Mouse (Mus musculus) liver, embryonic 15.5 days (tissue): Measurements from ENCODE around the gene 2010111I01Rik. TPM values are rescaled to one million over a fixed set of nuclear protein-coding genes. Genes with fewer than 3 reads are reported as not detected.

Source experiments
- ATAC-seq: fragments of 200-750 bp; cut with Nextera tagmentation; 2 replicates; pipeline ENCODE4 v1.8.0; 2017; ENCODE audit warnings: moderate number of reproducible peaks, mild to moderate bottlenecking, moderate library complexity; ENCODE audit not compliant: insufficient read depth
- H3K27ac ChIP-seq: fragments of 300-500 bp; sonication (generic); replicated peaks from 2 replicates; pipeline ENCODE4 v1.5.1; 2015; ENCODE audit warnings: mild to moderate bottlenecking, inconsistent platforms
- H3K27me3 ChIP-seq: fragments of 300-500 bp; sonication (generic); 2 replicates; pipeline ENCODE4 v1.6.1; 2015; ENCODE audit warnings: mild to moderate bottlenecking, inconsistent platforms
- H3K36me3 ChIP-seq: fragments of 300-500 bp; sonication (generic); replicated peaks from 2 replicates; pipeline ENCODE4 v1.6.1; 2015; ENCODE audit warnings: moderate library complexity, mild to moderate bottlenecking, inconsistent platforms
- H3K4me1 ChIP-seq: fragments of 300-500 bp; sonication (generic); replicated peaks from 2 replicates; pipeline ENCODE4 v1.6.1; 2015; ENCODE audit warnings: inconsistent platforms
- H3K4me2 ChIP-seq: fragments of 300-500 bp; sonication (generic); 2 replicates; pipeline ENCODE4 v1.6.1; 2015; ENCODE audit warnings: moderate library complexity, mild to moderate bottlenecking, inconsistent platforms
- H3K4me3 ChIP-seq: fragments of 300-500 bp; sonication (generic); replicated peaks from 2 replicates; pipeline ENCODE4 v1.5.1; 2015; ENCODE audit warnings: mild to moderate bottlenecking, inconsistent platforms
- H3K9ac ChIP-seq: fragments of 300-500 bp; sonication (generic); 2 replicates; pipeline ENCODE4 v1.6.1; 2015; ENCODE audit warnings: moderate library complexity, mild to moderate bottlenecking, inconsistent platforms
- H3K9me3 ChIP-seq: fragments of 300-500 bp; sonication (generic); replicated peaks from 2 replicates; pipeline ENCODE4 v1.6.1; 2016; ENCODE audit warnings: inconsistent platforms
- WGBS: fragments of 180-500 bp; shearing (Covaris S2); methylation state at CpG from one replicate; pipeline ENCODE4 v1.1.7; 2015; ENCODE audit warnings: mixed read lengths; ENCODE audit not compliant: insufficient replicate concordance; 5-methylcytosine and 5-hydroxymethylcytosine counted together
- polyA plus RNA-seq: library from polyadenylated mRNA; unstranded; fragments of >200 nt; fragmentation: Nextera tagmentation; extraction: Ambion mirVana; gene quantifications from 2 replicates; pipeline ENCODE4 v1.2.1, GENCODE M21; 2015

2010111I01Rik gene
- polyA plus RNA-seq, 1 experiment from 2014 or later, result 14.6 TPM

DNA sequence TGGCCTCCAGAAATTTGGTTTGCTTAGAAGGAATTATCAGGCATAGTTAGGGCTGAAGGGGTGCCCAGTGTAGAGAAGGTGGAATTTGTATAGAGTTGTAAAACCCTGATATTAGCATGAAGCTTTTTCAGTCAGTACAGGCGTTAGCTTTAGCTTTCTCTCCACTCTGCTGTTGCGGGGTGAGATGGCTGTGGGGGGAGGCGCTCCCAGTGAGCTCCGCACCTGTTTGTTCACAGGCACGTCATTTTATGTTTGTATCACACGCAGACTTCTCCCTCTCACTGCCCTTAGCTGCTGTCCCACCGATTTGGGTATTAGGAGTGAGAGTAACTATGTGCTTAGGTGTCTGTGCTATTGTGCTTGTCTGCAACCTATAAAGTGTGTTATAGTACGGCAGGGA lies 316.5 kb downstream of the 2010111I01Rik start:
- no peak overlapping the region for H3K9ac ChIP-seq
- peaks cover 18% of the 10 kb centered on the region for H3K4me1 ChIP-seq
- ATAC-seq, result no peak
- 78% methylated on average over 8 of the region's 8 CpGs for WGBS
- peaks cover 17% of the 10 kb centered on the region for H3K36me3 ChIP-seq
- H3K9me3 ChIP-seq, result no peaks in the 10 kb centered on the region
- no peaks in the 10 kb centered on the region for H3K27me3 ChIP-seq
- H3K4me2 ChIP-seq, result no peak overlapping the region
- H3K27ac ChIP-seq, result no peak overlapping the region
- no peak overlapping the region for H3K4me3 ChIP-seq

DNA sequence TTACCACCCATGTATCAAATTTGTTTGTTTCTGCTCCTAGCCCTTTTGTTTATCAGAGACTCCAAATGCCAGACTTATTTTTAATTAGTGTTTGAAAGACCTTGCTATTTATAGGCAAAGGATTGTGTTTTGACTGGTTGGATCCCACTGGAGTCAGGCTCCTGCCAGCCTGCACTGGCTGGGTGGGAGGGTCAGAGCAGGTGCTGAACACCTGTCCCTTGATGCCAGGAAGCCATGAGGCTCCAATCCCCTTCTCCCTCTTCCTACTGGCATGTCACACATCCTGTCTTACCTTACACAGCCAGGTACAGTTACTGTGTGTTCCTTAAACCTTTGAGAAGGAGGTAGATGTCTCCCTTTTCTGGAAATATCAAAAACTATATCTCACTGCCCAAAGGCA lies 318.5 kb downstream of the 2010111I01Rik start:
- Histone ChIP-seq H3K4me2 (no peak overlapping the region), H3K36me3 (peaks cover 29% of the 10 kb centered on the region), H3K4me3 (no peak overlapping the region), H3K4me1 (peaks cover 9% of the 10 kb centered on the region), H3K27me3 (no peaks in the 10 kb centered on the region), H3K9me3 (no peaks in the 10 kb centered on the region), H3K9ac (no peak overlapping the region), H3K27ac (no peak overlapping the region)
- no peak for ATAC-seq

DNA sequence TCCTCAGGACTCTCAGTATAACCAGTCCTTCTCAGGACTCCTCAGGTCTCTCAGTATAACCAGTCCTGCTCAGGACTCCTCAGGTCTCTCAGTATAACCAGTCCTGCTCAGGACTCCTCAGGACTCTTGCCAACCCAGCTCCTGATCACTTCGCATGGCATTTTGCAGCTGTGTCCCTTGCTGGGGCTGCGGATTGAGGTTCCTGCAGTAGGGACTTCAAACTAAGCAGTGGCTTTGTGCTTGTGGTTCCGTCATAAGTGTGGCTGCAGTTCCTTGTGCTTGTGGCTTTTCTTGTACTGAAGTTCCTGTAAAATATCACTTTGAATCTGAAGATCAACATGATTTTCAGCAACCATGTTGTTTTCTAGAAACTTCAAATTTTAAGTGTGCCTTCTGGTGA lies 320.1 kb downstream of the 2010111I01Rik start:
- Histone ChIP-seq H3K27me3 (no peaks in the 10 kb centered on the region), H3K4me3 (no peak overlapping the region), H3K4me1 (no peaks in the 10 kb centered on the region; the same call in 1 of the 2 replicates), H3K9me3 (no peaks in the 10 kb centered on the region), H3K9ac (no peak overlapping the region), H3K27ac (no peak overlapping the region), H3K36me3 (peaks cover 31% of the 10 kb centered on the region), H3K4me2 (no peak overlapping the region)
- ATAC-seq, result no peak
- 81% methylated on average over 3 of the region's 3 CpGs for WGBS

DNA sequence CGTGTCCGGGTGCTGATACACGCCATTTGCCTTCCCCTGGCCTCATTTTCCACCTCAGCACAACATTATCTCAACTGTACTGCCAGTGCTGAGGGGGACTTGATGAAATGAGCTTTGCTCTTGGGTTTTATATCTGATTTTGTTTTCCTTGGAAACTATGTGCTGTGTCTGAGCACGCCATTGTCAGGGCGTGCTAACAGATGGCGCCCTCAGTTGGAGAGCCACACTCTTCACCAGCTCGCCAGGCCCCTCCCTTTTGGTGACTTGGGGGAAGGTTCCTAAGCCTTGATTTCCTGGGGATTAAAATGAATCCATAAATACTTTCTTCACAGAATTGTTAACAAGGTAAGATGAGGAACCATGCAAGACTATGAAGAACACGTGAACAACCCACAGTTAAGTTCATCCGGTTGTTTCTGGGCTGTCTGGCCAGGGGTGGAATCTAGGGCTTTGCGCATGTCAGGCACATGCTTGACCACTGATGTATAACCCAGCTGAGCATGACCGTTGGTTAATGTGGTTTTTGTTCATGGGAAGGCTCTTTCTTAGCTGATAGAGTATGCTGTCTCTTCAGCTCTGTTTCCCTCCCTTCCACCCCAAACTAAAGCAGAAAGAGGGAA lies 321.9 kb downstream of the 2010111I01Rik start:
- ATAC-seq, result no peak
- WGBS, result 62% methylated on average over 11 of the region's 11 CpGs
- peaks cover 31% of the 10 kb centered on the region for H3K36me3 ChIP-seq

DNA sequence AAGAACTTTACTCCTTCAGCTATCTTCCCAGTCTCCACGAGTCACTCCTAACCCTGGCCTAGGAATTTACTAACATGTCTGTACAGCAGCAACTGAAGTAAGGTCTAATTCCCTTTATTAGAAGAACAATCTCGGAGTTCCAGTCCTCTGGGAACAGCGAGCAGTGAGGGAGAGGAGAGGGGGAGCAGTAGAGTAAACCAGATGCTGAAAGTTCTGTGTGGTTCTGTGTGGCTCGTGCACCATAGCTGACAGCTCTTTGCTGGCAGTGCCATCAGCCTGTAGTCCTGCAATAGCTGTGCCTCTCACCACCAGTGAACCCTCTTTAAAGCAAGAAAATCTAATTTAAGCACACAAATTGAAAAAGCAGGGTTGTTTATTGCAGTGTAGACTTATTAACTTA lies 324.5 kb downstream of the 2010111I01Rik start:
- no peak for ATAC-seq
- Histone ChIP-seq H3K4me2 (no peak overlapping the region), H3K36me3 (peaks cover 23% of the 10 kb centered on the region), H3K27me3 (no peaks in the 10 kb centered on the region), H3K4me1 (peaks cover 8% of the 10 kb centered on the region), H3K9me3 (no peaks in the 10 kb centered on the region), H3K27ac (no peak overlapping the region), H3K9ac (no peak overlapping the region), H3K4me3 (no peak overlapping the region)
- 62% methylated on average over 4 of the region's 4 CpGs for WGBS

More for the DNA sequence above, 321.9 kb downstream of the 2010111I01Rik start:
- no peak overlapping the region for H3K4me2 ChIP-seq
- no peaks in the 10 kb centered on the region; the same call in 1 of the 2 replicates for H3K4me1 ChIP-seq
- no peak overlapping the region for H3K4me3 ChIP-seq
- H3K27ac ChIP-seq, result no peak overlapping the region
- no peaks in the 10 kb centered on the region for H3K9me3 ChIP-seq
- no peaks in the 10 kb centered on the region for H3K27me3 ChIP-seq
- H3K9ac ChIP-seq, result no peak overlapping the region

DNA sequence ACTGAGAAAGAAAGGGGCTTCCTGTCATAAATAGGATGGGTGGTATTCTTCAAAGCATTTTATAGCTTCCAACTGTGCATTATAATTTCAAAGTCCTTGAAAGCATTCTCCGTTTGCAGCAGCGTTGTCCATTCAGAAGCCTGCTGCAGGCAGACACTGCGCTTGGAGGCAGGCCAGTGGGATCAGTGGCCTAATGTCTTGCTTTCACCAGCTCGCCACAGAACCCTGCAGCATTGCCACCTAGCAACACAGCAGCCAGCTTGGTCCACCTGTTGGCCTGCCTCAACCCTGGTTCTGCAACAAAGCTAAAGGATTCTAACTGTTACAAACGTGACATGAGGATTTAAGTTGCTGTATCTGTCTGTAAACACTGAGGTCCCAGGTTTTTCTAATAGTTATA lies 325.0 kb downstream of the 2010111I01Rik start:
- H3K9me3 ChIP-seq, result no peaks in the 10 kb centered on the region
- no peak overlapping the region for H3K4me3 ChIP-seq
- WGBS, result 82% methylated on average over 5 of the region's 5 CpGs
- no peak overlapping the region for H3K27ac ChIP-seq
- no peak for ATAC-seq
- H3K36me3 ChIP-seq, result peaks cover 23% of the 10 kb centered on the region
- peaks cover 8% of the 10 kb centered on the region for H3K4me1 ChIP-seq
- H3K4me2 ChIP-seq, result no peak overlapping the region
- H3K27me3 ChIP-seq, result no peaks in the 10 kb centered on the region
- no peak overlapping the region for H3K9ac ChIP-seq

DNA sequence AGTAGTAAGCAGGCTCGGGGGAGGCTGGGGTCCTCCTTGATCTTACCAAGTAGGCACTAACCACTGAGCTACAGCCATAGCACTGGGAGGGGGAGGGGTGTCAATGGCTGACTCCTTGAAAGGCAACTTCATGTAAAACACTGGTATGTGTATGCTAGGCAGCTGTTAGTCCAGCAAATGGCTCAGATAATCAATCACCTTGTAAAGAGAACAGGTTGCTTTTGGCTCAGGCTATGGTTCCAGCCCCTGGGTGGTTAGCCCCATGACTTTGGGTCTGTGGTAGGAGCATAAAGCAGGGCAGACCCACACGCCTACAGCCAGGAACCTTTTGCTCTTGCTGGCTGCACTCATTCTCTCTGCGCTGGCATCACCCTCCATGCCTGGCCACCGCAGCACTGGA lies 325.4 kb downstream of the 2010111I01Rik start:
- Histone ChIP-seq H3K4me3 (no peak overlapping the region), H3K27me3 (no peaks in the 10 kb centered on the region), H3K36me3 (peaks cover 21% of the 10 kb centered on the region), H3K4me2 (no peak overlapping the region), H3K9ac (no peak overlapping the region), H3K27ac (no peak overlapping the region), H3K4me1 (peaks cover 8% of the 10 kb centered on the region), H3K9me3 (no peaks in the 10 kb centered on the region)
- WGBS, result 71% methylated on average over 4 of the region's 4 CpGs
- ATAC-seq, result no peak

DNA sequence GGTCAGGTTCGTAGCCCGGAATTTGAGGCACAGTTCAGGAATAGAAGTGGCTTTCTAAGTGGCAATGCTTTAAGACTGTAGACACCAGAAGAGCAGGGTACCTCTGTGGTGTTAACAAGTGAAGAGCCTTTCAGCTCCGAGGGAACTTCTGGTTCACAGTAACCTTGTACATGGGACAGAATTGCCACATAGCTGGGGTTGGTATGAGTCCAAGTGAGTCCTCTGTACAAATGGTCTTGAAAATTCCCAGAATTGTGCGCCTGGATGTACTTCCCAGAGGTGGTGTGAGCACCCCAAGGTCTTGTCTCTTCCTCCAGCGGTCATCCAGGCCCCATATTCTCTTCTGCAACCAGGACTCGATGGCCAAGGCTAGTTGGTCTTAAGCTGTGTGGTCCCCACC lies 326.3 kb downstream of the 2010111I01Rik start:
- Histone ChIP-seq H3K27me3 (no peaks in the 10 kb centered on the region), H3K4me1 (peaks cover 8% of the 10 kb centered on the region), H3K4me2 (no peak overlapping the region), H3K36me3 (peaks cover 16% of the 10 kb centered on the region), H3K4me3 (no peak overlapping the region), H3K27ac (no peak overlapping the region), H3K9ac (no peak overlapping the region), H3K9me3 (no peaks in the 10 kb centered on the region)
- WGBS, result 76% methylated on average over 6 of the region's 6 CpGs
- no peak for ATAC-seq

DNA sequence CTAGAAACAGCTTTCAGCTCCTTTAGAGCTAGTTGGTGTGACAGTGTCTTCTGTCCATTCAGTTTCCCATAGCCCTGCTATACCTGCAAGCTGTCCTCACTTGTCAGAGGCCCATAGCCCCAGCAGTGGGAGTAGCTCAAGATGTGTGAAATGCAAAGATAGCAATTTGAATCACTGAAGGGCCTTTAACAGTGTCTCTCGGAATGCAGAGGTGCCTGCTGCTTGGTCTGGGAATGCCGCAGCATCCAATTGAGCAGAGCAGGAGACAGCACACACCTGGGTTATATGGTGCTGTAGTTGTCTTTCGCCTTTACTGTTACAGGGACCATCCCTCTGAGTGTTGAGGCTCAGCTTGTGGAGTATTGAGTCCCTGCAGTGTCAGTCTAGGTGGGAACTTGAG lies 329.0 kb downstream of the 2010111I01Rik start:
- 76% methylated on average over 3 of the region's 3 CpGs for WGBS

DNA sequence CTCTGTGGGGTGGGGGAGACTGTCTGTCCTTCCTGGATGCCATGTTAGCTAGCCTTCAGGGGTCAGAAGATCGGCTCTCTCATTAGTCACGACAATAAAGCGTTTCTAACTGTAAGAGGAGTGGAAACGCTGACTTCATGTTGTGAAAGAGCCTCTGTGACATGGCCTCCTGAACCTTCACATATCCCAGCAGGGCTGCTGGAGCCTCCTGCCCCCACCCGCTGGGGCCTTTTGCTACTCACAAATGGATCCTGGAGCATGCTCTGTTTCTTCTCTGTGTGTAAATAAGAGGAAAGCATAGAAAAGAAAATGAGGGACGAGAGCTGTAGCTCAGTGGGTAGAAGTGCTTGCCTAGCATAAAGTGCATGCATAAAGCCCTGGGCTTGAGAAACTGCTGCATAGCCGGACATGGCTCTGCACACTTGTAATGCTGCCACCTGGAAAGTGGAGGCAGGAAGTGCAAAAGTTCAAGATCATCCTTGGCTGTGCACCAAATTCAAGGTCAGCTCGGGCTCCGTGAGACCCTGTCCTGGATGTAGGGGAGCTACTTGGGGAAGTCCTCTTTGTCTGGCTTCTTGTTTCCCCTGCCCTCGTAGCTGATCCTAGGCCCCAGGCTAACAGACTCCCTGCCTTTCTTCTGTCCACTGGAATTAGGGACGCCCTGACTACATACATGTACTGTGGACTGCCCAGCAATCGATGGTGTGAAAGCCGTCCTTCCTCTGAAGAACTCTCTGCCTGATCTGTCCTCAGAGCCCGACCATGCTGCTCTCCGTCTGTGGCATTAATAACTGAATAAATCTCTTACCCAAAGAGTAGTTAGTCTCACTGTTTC lies 329.9 kb downstream of the 2010111I01Rik start:
- H3K4me2 ChIP-seq, result no peak overlapping the region
- 60% methylated on average over 15 of the region's 15 CpGs for WGBS
- H3K36me3 ChIP-seq, result peaks cover 18% of the 10 kb centered on the region
- H3K4me3 ChIP-seq, result no peak overlapping the region
- peak; percentile 56 for ATAC-seq
- H3K4me1 ChIP-seq, result peaks cover 8% of the 10 kb centered on the region
- H3K9ac ChIP-seq, result no peak overlapping the region
- peak overlapping the region; percentile 48 for H3K27ac ChIP-seq
- H3K27me3 ChIP-seq, result no peaks in the 10 kb centered on the region
- no peaks in the 10 kb centered on the region for H3K9me3 ChIP-seq

More for the DNA sequence above, 329.0 kb downstream of the 2010111I01Rik start:
- Histone ChIP-seq H3K27ac (peak overlapping the region; percentile 48; the same call in 1 of the 2 replicates), H3K27me3 (no peaks in the 10 kb centered on the region), H3K9ac (no peak overlapping the region), H3K4me2 (no peak overlapping the region), H3K4me1 (peaks cover 8% of the 10 kb centered on the region), H3K4me3 (no peak overlapping the region), H3K9me3 (no peaks in the 10 kb centered on the region), H3K36me3 (peaks cover 10% of the 10 kb centered on the region)
- no peak for ATAC-seq

DNA sequence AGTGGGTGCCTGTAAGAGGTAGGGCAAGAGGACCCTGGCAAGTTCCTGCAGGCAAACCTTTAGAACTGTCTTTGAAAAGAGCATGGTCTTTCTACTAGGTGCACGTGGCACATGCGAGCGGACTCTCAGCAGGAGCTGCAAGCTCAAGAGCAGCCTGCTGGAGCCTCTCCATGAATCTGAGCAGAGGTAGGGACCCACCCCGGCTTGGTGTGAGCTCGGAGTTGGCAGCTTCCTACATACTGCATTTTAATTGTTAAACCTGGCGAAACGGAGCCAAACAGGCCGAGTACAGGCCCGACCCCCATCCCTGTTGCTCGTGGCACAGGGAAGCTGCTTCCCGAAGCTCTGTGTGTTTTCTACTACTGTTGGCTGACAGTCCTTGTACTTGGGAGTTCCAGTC lies 331.6 kb downstream of the 2010111I01Rik start:
- H3K27me3 ChIP-seq, result no peaks in the 10 kb centered on the region
- H3K4me3 ChIP-seq, result no peak overlapping the region
- no peak overlapping the region for H3K9ac ChIP-seq
- 75% methylated on average over 11 of the region's 11 CpGs for WGBS
- H3K4me1 ChIP-seq, result peaks cover 8% of the 10 kb centered on the region
- H3K4me2 ChIP-seq, result no peak overlapping the region
- no peaks in the 10 kb centered on the region for H3K9me3 ChIP-seq
- no peak overlapping the region for H3K27ac ChIP-seq
- H3K36me3 ChIP-seq, result peaks cover 27% of the 10 kb centered on the region
- ATAC-seq, result no peak
